Mouse (Mus musculus) liver, embryonic 14.5 days (tissue): ENCODE data around the gene Fam19a2. TPM values are rescaled to one million over a fixed set of nuclear protein-coding genes. Genes with fewer than 3 reads are reported as not detected.

Experiments used
- ATAC-seq: fragments of 200-750 bp; cut with Nextera tagmentation; 2 replicates; pipeline ENCODE4 v1.8.0; 2017; ENCODE audit warnings: moderate number of reproducible peaks, mild to moderate bottlenecking, moderate library complexity; ENCODE audit not compliant: insufficient read depth
- DNase-seq, 3 experiments: peaks; one replicate each; pipeline ENCODE4 v3.0.0-alpha.2; 2012 to 2013; ENCODE audit warnings: low read depth in 3 of 3, low spot score in 3 of 3
- H3K27ac ChIP-seq: fragments of 300-500 bp; sonication (generic); 2 replicates; pipeline ENCODE4 v1.5.1; 2014; ENCODE audit warnings: moderate library complexity, mild to moderate bottlenecking, control low read depth, inconsistent platforms
- H3K27me3 ChIP-seq: fragments of 300-500 bp; sonication (generic); 2 replicates; pipeline ENCODE4 v1.6.1; 2014; ENCODE audit warnings: mild to moderate bottlenecking, low read length, moderate library complexity; ENCODE audit not compliant: control insufficient read depth, insufficient read depth
- H3K36me3 ChIP-seq: fragments of 300-500 bp; sonication (generic); replicated peaks from 2 replicates; pipeline ENCODE4 v1.6.1; 2014; ENCODE audit warnings: low read depth; ENCODE audit not compliant: control insufficient read depth, insufficient read depth
- H3K4me1 ChIP-seq, 2 experiments: fragments of 200-500 bp in 1 of 2; fragments of 300-500 bp in 1 of 2; sonication (generic) in 1 of 2; replicated peaks; 2 replicates each; pipeline ENCODE4 v1.6.1; 2012 to 2014; ENCODE audit warnings: antibody characterized with exemption in 1 of 2, inconsistent platforms in 1 of 2, low read length in 1 of 2; ENCODE audit not compliant: control insufficient read depth in 2 of 2, insufficient read depth in 2 of 2
- H3K4me2 ChIP-seq: fragments of 300-500 bp; sonication (generic); 2 replicates; pipeline ENCODE4 v1.6.1; 2014; ENCODE audit warnings: low read depth, mild to moderate bottlenecking, control low read depth, moderate library complexity
- H3K4me3 ChIP-seq, 2 experiments: fragments of 200-500 bp in 1 of 2; fragments of 300-500 bp in 1 of 2; sonication (generic) in 1 of 2; 2 replicates each; pipeline ENCODE4 v1.5.1; 2012 to 2014; ENCODE audit warnings: low read depth in 2 of 2, low read length in 2 of 2, mild to moderate bottlenecking in 2 of 2, control low read depth in 1 of 2, inconsistent platforms in 1 of 2, moderate library complexity in 1 of 2; ENCODE audit not compliant: insufficient read depth in 1 of 2
- H3K9ac ChIP-seq: fragments of 300-500 bp; sonication (generic); replicated peaks from 2 replicates; pipeline ENCODE4 v1.6.1; 2014; ENCODE audit warnings: mild to moderate bottlenecking, control low read depth, moderate library complexity
- H3K9me3 ChIP-seq: fragments of 300-500 bp; sonication (generic); 2 replicates; pipeline ENCODE4 v1.6.1; 2016; ENCODE audit warnings: low read length, mixed read lengths; ENCODE audit not compliant: control insufficient read depth
- CTCF ChIP-seq: IDR thresholded peaks from 2 replicates; pipeline ENCODE4 v1.5.1; 2016; ENCODE audit warnings: antibody characterized with exemption, low read depth, control low read depth
- EP300 ChIP-seq: IDR thresholded peaks from 2 replicates; pipeline ENCODE4 v1.6.1; 2016; ENCODE audit warnings: antibody characterized with exemption, low read depth
- WGBS: fragments of 180-500 bp; shearing (Covaris S2); extraction: QIAGEN DNeasy Blood & Tissue Kit; methylation state at CpG from one replicate; pipeline ENCODE4 v1.1.7; 2014; ENCODE audit not compliant: insufficient replicate concordance; 5-methylcytosine and 5-hydroxymethylcytosine counted together
- polyA plus RNA-seq, 2 experiments: library from polyadenylated mRNA; depleted of rRNA in 1 of 2; stranded (reverse) in 1 of 2; unstranded in 1 of 2; fragments of >200 nt; fragmentation: Nextera tagmentation in 1 of 2; extraction: Ambion mirVana in 1 of 2; gene quantifications; 2 replicates each; pipeline versions ENCODE4 v1.2.1 to v1.2.3; 2012 to 2014

The Fam19a2 gene
- polyA plus RNA-seq, 2 experiments, result 0.12 to 0.20 TPM

- Histone ChIP-seq H3K4me3 (no peak overlapping the region), H3K9me3 (no peaks in the 10 kb centered on the region), H3K4me2 (no peak overlapping the region), H3K4me1 (no peaks in the 10 kb centered on the region), H3K9ac (no peak overlapping the region), H3K27ac (no peak overlapping the region), H3K27me3 (no peaks in the 10 kb centered on the region), H3K36me3 (no peaks in the 10 kb centered on the region)
- no peak for ATAC-seq
- 67% methylated on average over 6 of the region's 6 CpGs for WGBS
- TF ChIP-seq EP300, result no peak
- no peak for TF ChIP-seq CTCF
- DNase-seq, result no peak
Observed at GRCm38 (mm10) chr10:123521203-123521602, 257.4 kb downstream of the Fam19a2 start.

GRCm38 (mm10) chr10:123525424-123525823, 261.6 kb downstream of the Fam19a2 start:
- WGBS, result 67% methylated on average over 5 of the region's 5 CpGs
- ATAC-seq (no peak), DNase-seq (no peak)
- Histone ChIP-seq H3K4me1 (no peaks in the 10 kb centered on the region), H3K27ac (no peak overlapping the region), H3K27me3 (no peaks in the 10 kb centered on the region), H3K9me3 (no peaks in the 10 kb centered on the region), H3K9ac (no peak overlapping the region), H3K36me3 (no peaks in the 10 kb centered on the region), H3K4me3 (no peak overlapping the region), H3K4me2 (no peak overlapping the region)
- TF ChIP-seq EP300 (no peak), CTCF (no peak)

GRCm38 (mm10) chr10:123526059-123526458, 262.3 kb downstream of the Fam19a2 start:
- no peak for ATAC-seq
- 49% methylated on average over 3 of the region's 3 CpGs for WGBS
- Histone ChIP-seq H3K27me3 (no peaks in the 10 kb centered on the region), H3K9me3 (no peaks in the 10 kb centered on the region), H3K36me3 (no peaks in the 10 kb centered on the region), H3K4me1 (no peaks in the 10 kb centered on the region), H3K4me2 (no peak overlapping the region), H3K9ac (no peak overlapping the region), H3K4me3 (no peak overlapping the region), H3K27ac (no peak overlapping the region)
- TF ChIP-seq CTCF (no peak), EP300 (no peak)
- no peak for DNase-seq

DNA sequence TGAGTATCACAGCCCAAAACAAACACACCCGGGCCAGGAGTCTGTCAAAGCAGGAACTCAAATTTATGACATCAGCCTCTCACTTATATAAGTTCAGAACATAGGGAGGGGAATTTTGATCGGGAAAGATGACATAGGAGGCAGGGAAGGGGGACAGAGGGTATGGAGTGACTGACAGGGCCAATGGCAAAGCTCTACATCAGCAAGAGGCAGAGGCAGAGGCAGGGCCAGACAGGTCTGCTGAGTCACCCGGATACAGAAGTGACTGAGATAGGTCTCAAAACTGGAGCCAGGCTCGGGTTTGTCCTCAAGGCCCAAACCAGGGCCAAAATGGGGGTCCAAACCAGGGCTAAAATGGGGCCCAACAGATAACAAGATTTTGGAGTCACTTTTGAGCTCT, 272.3 kb downstream of the Fam19a2 start:
- no peak overlapping the region for H3K9ac ChIP-seq
- no peaks in the 10 kb centered on the region for H3K4me1 ChIP-seq
- no peaks in the 10 kb centered on the region for H3K9me3 ChIP-seq
- TF ChIP-seq EP300, result no peak
- TF ChIP-seq CTCF, result no peak
- no peak overlapping the region for H3K4me2 ChIP-seq
- no peak for ATAC-seq
- H3K36me3 ChIP-seq, result no peaks in the 10 kb centered on the region
- H3K27ac ChIP-seq, result no peak overlapping the region
- H3K27me3 ChIP-seq, result no peaks in the 10 kb centered on the region
- no peak overlapping the region for H3K4me3 ChIP-seq
- WGBS, result 36% methylated on average over 4 of the region's 4 CpGs
- no peak for DNase-seq

DNA sequence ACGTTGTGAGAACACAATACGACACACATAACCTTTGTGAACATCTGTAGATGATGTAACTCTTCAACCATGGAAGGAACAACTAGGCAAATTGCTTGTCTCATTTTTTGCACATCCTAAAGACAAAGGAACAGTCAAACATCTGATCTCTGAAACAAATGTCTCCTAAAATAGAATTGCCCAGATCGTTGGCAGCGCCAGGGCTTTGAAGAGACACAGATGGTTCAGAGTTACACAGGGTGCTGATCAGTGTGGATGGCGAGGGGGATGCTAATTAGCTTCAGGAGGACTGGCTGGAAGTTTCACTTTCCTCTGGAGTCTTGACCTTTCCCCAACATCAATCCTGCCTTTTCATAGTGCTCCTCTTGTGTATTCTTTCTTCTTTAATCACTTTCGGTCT, 284.6 kb downstream of the Fam19a2 start:
- H3K27ac ChIP-seq, result no peak overlapping the region

More for the DNA sequence above, 284.6 kb downstream of the Fam19a2 start:
- TF ChIP-seq CTCF (no peak), EP300 (no peak)
- H3K4me2 ChIP-seq, result no peak overlapping the region
- H3K27me3 ChIP-seq, result no peaks in the 10 kb centered on the region
- no peaks in the 10 kb centered on the region for H3K4me1 ChIP-seq
- H3K36me3 ChIP-seq, result no peaks in the 10 kb centered on the region
- ATAC-seq (no peak), DNase-seq (no peak)
- WGBS, result 58% methylated on average over 6 of the region's 6 CpGs
- H3K9ac ChIP-seq, result no peak overlapping the region
- no peak overlapping the region for H3K4me3 ChIP-seq
- H3K9me3 ChIP-seq, result no peaks in the 10 kb centered on the region
